Mouse (Mus musculus) midbrain, embryonic 16.5 days (tissue): Measurements from ENCODE around the gene Ubxn2a. TPM values are rescaled to one million over a fixed set of nuclear protein-coding genes. Genes with fewer than 3 reads are reported as not detected.
"Not testable (repeated sequence)": the region's sequence is repeated elsewhere in the genome, so short reads cannot be mapped to it uniquely, and the experiment has no call there.

Source experiments
- ATAC-seq: fragments of 200-750 bp; cut with Nextera tagmentation; 2 replicates; pipeline ENCODE4 v1.8.0; 2017; ENCODE audit warnings: moderate TSS enrichment
- H3K27ac ChIP-seq: fragments of 300-500 bp; sonication (generic); 2 replicates; pipeline ENCODE4 v1.5.1; 2014; ENCODE audit warnings: mild to moderate bottlenecking, low read length, mixed read lengths
- H3K27me3 ChIP-seq: fragments of 300-500 bp; sonication (generic); 2 replicates; pipeline ENCODE4 v1.6.1; 2014; ENCODE audit warnings: low read depth, low read length, mixed read lengths; ENCODE audit not compliant: control insufficient read depth, insufficient read depth
- H3K36me3 ChIP-seq: fragments of 300-500 bp; sonication (generic); 2 replicates; pipeline ENCODE4 v1.6.1; 2014; ENCODE audit warnings: mild to moderate bottlenecking, low read length, moderate library complexity, mixed read lengths; ENCODE audit not compliant: control insufficient read depth, insufficient read depth
- H3K4me1 ChIP-seq: fragments of 300-500 bp; sonication (generic); 2 replicates; pipeline ENCODE4 v1.6.1; 2014; ENCODE audit warnings: mild to moderate bottlenecking, low read length, mixed read lengths; ENCODE audit not compliant: control insufficient read depth, insufficient read depth
- H3K4me2 ChIP-seq: fragments of 300-500 bp; sonication (generic); 2 replicates; pipeline ENCODE4 v1.6.1; 2014; ENCODE audit warnings: mild to moderate bottlenecking, low read length, mixed read lengths
- H3K4me3 ChIP-seq: fragments of 300-500 bp; sonication (generic); 2 replicates; pipeline ENCODE4 v1.5.1; 2014; ENCODE audit warnings: low read depth, mild to moderate bottlenecking, low read length, moderate library complexity, mixed read lengths
- H3K9ac ChIP-seq: fragments of 300-500 bp; sonication (generic); 2 replicates; pipeline ENCODE4 v1.6.1; 2014; ENCODE audit warnings: low read depth, low read length, mixed read lengths
- H3K9me3 ChIP-seq: fragments of 300-500 bp; sonication (generic); replicated peaks from 2 replicates; pipeline ENCODE4 v1.6.1; 2014; ENCODE audit warnings: mild to moderate bottlenecking, low read length, mixed read lengths; ENCODE audit not compliant: control insufficient read depth, poor library complexity, severe bottlenecking
- WGBS: fragments of 180-500 bp; shearing (Covaris S2); extraction: QIAGEN DNeasy Blood & Tissue Kit; methylation state at CpG from one replicate; pipeline ENCODE4 v1.1.7; 2014; 5-methylcytosine and 5-hydroxymethylcytosine counted together
- polyA plus RNA-seq: library from polyadenylated mRNA; unstranded; fragments of >200 nt; fragmentation: Nextera tagmentation; extraction: Ambion mirVana; gene quantifications from 2 replicates; pipeline ENCODE4 v1.2.1, GENCODE M21; 2015

Gene Ubxn2a
- polyA plus RNA-seq, 1 experiment from 2014 or later, result 38.7 TPM

DNA sequence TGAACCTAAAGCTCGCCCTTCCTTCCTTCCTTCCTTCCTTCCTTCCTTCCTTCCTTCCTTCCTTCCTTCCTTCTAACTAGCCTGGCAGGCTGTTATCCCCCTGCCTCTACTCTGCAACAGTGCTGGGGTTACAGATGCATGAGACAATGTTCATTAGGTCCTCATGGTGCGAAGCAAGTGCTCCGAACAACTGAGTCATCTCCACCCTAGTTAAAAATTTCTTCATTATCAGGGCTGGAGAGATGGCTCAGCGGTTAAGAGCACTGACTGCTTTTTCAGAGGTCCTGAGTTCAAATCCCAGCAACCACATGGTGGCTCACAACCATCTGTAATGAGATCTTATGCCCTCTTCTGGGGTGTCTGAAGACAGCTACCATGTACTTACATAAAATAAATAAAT lies 20.9 kb downstream of the Ubxn2a start:
- not testable (repeated sequence) for H3K4me2 ChIP-seq, H3K27ac ChIP-seq, H3K9ac ChIP-seq, ATAC-seq, H3K27me3 ChIP-seq, H3K9me3 ChIP-seq, H3K4me3 ChIP-seq, H3K4me1 ChIP-seq
- WGBS, result 94% methylated on average over 4 of the region's 4 CpGs
- H3K36me3 ChIP-seq, result peaks cover 12% of the 10 kb centered on the region

DNA sequence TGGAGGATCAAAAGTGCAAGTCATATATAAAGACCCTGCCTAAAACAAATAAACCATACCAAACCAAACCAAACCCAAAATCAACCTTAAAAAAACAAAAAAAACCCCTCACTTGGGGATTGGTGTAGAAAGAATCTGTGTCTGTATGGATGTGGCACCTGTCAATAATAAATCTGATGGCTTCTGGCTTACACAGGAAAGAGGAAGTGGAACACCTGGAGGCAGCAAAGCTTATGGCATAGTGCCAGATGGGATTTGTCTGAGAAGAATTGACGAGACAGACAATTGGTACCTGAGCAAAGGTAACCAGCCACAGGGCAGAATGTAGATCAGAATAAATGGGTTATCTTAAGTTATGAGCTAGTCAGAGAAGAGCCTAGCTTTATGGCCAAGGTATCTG lies 22.4 kb downstream of the Ubxn2a start:
- no peak overlapping the region for H3K27ac ChIP-seq
- H3K4me2 ChIP-seq, result no peak overlapping the region
- no peak overlapping the region for H3K9ac ChIP-seq
- no peak for ATAC-seq
- no peaks in the 10 kb centered on the region for H3K27me3 ChIP-seq
- H3K36me3 ChIP-seq, result peaks cover 12% of the 10 kb centered on the region
- H3K4me3 ChIP-seq, result no peak overlapping the region
- no peaks in the 10 kb centered on the region for H3K9me3 ChIP-seq
- H3K4me1 ChIP-seq, result no peaks in the 10 kb centered on the region
- 74% methylated on average over 1 of the region's 1 CpGs for WGBS

DNA sequence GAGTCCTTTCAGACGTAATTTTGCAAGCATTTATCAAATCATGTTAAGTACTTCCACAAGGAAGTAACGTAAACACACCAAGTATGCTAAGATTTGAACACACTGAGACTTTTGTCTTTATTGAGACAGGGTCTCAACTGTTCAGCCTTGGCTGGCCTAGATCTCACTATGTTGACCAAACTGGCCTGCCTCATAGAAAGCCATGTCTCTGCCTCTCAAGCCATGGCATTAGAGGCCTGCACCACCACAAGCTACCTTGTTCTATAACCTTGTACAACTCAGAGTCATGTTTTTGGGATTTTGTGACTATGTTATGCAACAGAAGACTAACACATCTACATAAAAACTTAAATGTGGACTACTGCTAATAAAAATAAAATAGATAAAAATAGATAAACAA lies 25.4 kb downstream of the Ubxn2a start:
- Histone ChIP-seq H3K9ac (no peak overlapping the region), H3K27ac (no peak overlapping the region), H3K4me2 (no peak overlapping the region), H3K4me3 (no peak overlapping the region), H3K36me3 (peaks cover 15% of the 10 kb centered on the region), H3K9me3 (no peaks in the 10 kb centered on the region), H3K27me3 (no peaks in the 10 kb centered on the region), H3K4me1 (no peaks in the 10 kb centered on the region)
- WGBS, result 96% methylated on average over 2 of the region's 2 CpGs
- ATAC-seq, result no peak

DNA sequence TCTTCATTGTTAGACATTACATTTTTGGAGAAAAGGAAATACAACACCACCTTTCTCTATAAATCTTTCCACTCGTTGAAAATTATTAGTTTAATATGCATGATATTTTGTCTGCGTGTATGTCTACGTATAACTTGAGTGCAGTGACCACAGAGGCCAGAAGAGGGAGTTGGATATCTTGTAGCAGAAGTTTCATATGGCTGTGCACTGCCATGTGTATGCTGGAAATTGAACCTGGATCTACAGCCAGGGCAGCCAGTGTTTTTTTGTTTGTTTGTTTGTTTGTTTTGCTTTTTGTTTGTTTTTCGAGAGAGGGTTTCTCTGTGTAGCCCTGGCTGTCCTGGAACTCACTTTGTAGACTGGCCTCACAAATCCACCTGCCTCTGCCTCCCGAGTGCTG lies 28.5 kb downstream of the Ubxn2a start:
- no peaks in the 10 kb centered on the region for H3K4me1 ChIP-seq
- no peak overlapping the region for H3K27ac ChIP-seq
- H3K36me3 ChIP-seq, result peaks cover 13% of the 10 kb centered on the region
- no peak overlapping the region for H3K4me3 ChIP-seq
- no peak for ATAC-seq
- no peaks in the 10 kb centered on the region for H3K9me3 ChIP-seq
- no peak overlapping the region for H3K4me2 ChIP-seq
- 95% methylated on average over 5 of the region's 5 CpGs for WGBS
- no peaks in the 10 kb centered on the region for H3K27me3 ChIP-seq
- H3K9ac ChIP-seq, result no peak overlapping the region

DNA sequence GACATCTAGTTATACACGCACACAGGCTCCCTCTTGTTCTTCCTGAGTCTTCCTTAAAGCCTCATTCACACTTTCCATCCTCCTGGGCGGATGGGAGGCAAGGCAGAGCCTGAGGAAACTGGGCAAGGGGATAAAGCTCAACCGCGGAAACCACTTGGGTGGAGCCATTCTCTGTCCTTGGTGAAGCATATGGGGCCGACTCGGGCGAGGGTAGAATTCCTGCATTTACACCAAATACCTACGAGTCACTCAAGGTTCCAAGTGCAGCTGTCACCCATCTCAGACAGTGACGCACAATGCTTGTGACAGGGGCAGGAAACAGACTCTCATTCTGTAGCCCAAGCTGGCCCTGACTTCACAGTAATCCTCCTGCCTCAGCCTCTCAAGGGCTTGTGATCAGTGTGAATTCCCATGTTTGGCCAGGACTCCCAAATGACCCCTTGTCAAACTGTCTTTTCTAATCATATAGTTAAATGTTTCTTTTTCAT lies 29.2 kb downstream of the Ubxn2a start:
- Histone ChIP-seq H3K4me3 (no peak overlapping the region), H3K27me3 (no peaks in the 10 kb centered on the region), H3K27ac (no peak overlapping the region), H3K9ac (no peak overlapping the region), H3K36me3 (peaks cover 13% of the 10 kb centered on the region), H3K4me1 (no peaks in the 10 kb centered on the region), H3K4me2 (no peak overlapping the region), H3K9me3 (no peaks in the 10 kb centered on the region)
- no peak for ATAC-seq
- WGBS, result 87% methylated on average over 9 of the region's 9 CpGs

DNA sequence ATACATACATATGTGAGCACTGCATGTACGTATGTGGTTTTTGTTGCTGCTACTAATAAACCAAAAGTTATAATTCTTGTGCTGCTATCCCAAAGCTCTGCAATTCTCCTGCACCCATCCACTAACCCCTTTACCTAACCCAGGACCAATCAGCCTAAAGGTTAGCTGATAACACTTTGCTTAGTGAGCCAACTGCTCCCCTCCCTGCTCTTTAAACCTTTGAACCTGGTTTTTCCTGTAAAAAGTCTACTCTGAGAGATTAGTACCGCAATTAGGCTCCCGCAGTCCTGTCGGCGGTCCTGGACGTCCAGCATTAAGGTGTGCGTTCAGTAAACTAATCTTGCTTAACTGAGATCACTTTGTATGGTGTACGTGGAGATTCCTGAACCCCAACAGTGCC lies 31.9 kb downstream of the Ubxn2a start:
- no peak for ATAC-seq
- no peak overlapping the region for H3K4me2 ChIP-seq
- H3K9ac ChIP-seq, result no peak overlapping the region
- no peak overlapping the region for H3K4me3 ChIP-seq
- H3K27me3 ChIP-seq, result no peaks in the 10 kb centered on the region
- no peaks in the 10 kb centered on the region for H3K9me3 ChIP-seq
- 74% methylated on average over 8 of the region's 8 CpGs for WGBS
- H3K4me1 ChIP-seq, result no peaks in the 10 kb centered on the region
- H3K27ac ChIP-seq, result no peak overlapping the region
- peaks cover 5% of the 10 kb centered on the region; the same call in 1 of the 2 replicates for H3K36me3 ChIP-seq

DNA sequence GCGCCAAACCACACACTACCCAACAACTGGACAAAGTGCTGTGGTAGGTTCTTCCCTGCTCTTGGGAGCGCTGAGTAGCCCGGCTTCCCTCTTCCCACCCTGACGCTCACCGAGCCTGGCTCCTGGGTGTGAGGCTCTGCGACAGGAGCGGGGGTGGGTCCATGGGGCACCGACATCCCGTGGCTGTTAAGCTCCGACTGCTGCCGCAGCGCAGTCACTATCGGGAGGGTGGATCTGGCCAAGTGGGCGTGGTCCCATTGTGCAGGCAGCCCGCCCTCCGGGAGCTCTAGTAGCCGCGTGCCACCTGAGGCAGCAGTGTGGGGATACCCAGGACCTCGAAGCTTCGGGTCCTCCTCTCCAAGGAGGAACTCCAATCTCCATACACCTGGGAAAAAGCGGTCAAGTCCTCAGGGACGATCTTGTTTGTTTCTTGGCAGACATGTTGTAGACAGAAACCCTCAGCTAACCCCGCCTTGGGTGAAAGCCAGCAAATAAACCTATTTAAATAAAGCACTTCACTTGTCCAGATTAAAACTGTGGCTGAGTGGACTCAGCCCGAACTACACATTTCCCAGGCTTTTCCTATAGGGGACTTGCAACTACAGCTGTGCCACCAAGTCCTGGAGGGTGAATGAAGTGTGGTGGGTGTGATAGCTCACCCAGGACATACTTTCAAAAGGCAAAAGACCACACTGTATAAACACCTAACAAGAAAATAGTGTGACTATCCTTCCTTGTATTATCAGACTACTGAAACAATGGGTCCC lies 33.2 kb downstream of the Ubxn2a start, which contains the start of gene Mfsd2b:
Gene Mfsd2b, minus strand, starts transcription at position 199 of the 767 bp plus-strand sequence.
- Histone ChIP-seq H3K27me3 (no peaks in the 10 kb centered on the region), H3K4me3 (peak within 1 kb of the TSS; percentile 41), H3K9me3 (no peaks in the 10 kb centered on the region), H3K27ac (no peak within 1 kb of the TSS), H3K9ac (peak within 1 kb of the TSS; percentile 70), H3K4me2 (peak within 1 kb of the TSS; percentile 85), H3K36me3 (peaks cover 4% of the 10 kb centered on the region; the same call in 1 of the 2 replicates), H3K4me1 (no peaks in the 10 kb centered on the region)
- ATAC-seq, result peak; percentile 84
- WGBS, result 5% methylated on average over 24 of the region's 24 CpGs

DNA sequence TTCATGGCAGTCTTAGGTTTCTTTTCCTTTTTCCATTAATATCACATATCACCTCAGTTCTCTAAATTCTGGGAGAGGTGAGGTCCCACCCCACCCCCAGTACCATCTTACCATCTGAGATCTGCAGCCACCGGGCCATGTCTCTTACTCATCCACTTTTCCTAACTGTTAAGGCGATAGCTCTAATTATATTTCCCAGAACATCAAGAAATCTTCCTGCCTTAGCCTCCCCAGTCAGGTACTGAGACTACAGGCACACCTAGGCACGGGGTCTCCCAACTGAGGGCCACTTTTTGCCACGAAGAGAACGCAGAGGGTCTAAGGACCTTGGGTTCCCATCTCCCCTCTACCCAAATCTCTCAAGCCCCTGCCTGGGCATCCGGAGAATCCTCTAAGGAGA lies 34.0 kb downstream of the Ubxn2a start:
- 83% methylated on average over 6 of the region's 6 CpGs for WGBS
- Histone ChIP-seq H3K36me3 (no peaks in the 10 kb centered on the region), H3K4me2 (peak overlapping the region; percentile 85), H3K9ac (peak overlapping the region; percentile 70; the same call in 1 of the 2 replicates), H3K4me3 (peak overlapping the region; percentile 41; the same call in 1 of the 2 replicates), H3K4me1 (no peaks in the 10 kb centered on the region), H3K27me3 (no peaks in the 10 kb centered on the region), H3K27ac (no peak overlapping the region), H3K9me3 (no peaks in the 10 kb centered on the region)
- ATAC-seq, result peak; percentile 26; the same call in 1 of the 2 replicates

DNA sequence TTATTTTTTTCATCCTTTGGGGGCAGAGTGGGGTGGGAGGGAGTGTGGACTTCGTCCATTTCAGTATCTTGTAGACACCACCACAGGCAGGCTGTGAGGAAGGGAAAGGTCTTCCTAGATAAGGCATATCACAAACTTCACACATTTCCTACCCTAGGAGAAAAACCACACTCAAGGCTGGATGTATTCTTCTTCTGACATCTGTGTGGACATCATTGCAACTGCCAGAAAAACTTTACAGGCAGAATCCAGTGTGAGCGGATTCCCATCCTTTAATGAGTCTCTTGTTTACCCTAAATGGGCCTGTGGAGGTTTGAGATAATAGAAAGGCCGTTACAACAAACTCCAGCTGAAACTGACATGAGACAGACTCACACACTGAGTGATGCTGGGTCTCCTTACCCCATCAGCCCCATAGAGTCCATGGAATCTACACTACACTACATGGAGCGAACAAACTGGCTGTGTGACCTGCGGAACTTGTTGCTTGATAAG lies 34.5 kb downstream of the Ubxn2a start:
- Histone ChIP-seq H3K27ac (no peak overlapping the region), H3K4me2 (no peak overlapping the region), H3K36me3 (no peaks in the 10 kb centered on the region), H3K4me1 (no peaks in the 10 kb centered on the region), H3K9ac (no peak overlapping the region), H3K4me3 (no peak overlapping the region), H3K9me3 (no peaks in the 10 kb centered on the region), H3K27me3 (no peaks in the 10 kb centered on the region)
- 84% methylated on average over 5 of the region's 5 CpGs for WGBS
- ATAC-seq, result no peak
